Mouse (Mus musculus): ENCODE measurements around the gene Cdk2ap1. TPM values are rescaled to one million over a fixed set of nuclear protein-coding genes. Genes with fewer than 3 reads are reported as not detected.
"Not testable (repeated sequence)": the region's sequence is repeated elsewhere in the genome, so short reads cannot be mapped to it uniquely, and the experiment has no call there.

The Cdk2ap1 gene
- total RNA-seq (2014; rRNA removed) = 104 and 164 TPM in 2 replicates
- 65.0 and 65.2 TPM in 2 replicates for polyA plus RNA-seq (2015; fragmentation: Nextera tagmentation; extraction: Ambion mirVana)

DNA sequence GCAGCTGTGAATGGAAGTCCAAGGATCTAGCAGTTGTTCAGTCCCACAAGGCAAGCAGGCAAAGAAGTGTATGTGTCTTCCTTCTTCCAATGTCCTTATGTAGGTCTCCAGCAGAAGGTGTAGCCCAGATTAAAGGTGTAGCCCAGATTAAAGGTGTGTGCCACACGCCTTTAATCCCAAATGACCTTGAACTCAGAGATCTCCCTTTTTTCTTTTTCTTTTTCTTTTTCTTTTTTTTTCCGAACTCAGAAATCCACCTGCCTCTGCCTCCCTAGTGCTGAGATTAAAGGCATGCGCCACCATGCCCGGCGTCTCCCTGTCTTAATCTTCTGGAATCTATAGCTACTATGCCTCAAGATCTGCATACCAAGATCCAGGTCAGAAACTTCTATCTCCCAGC lies at the start of gene Cdk2ap1:
Cdk2ap1 (minus strand) TSS at position 101 of the 400 bp plus-strand sequence.
- 94% methylated on average over 5 of the region's 5 CpGs for WGBS

DNA sequence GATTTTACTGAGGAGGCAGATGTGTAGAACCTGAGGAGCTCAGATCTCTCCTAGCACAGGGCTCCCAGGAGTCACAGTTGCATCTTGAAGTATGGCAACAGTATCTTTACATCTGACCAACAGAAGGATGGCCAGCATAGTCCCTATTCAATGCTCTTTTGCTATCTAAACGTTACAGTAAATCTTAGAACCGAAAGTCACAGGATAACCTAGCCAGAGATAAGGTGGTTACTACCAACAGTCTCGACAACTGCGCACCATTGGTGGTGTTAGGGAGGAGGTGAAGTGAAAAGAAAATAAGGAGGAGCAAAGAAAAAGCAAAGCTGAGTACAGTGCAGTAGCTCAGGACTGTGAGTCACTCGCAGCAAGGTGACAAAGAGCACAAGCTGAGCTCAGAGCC lies 49.3 kb upstream of the Cdk2ap1 start:
- 94% methylated on average over 5 of the region's 5 CpGs for WGBS
- Histone ChIP-seq H3K4me3 (ENCODE audit: low read depth, low read length) (no peak overlapping the region), H3K27ac (ENCODE audit: low read depth, low read length) (no peak overlapping the region), H3K4me2 (ENCODE audit: low read depth, low read length, poor library complexity, severe bottlenecking) (no peak overlapping the region), H3K9ac (replicated peaks; ENCODE audit: low read length, poor library complexity, severe bottlenecking) (no peak overlapping the region), H3K36me3 (ENCODE audit: insufficient read depth, low read length) (peaks cover 23% of the 10 kb centered on the region), H3K9me3 (ENCODE audit: low read length) (no peaks in the 10 kb centered on the region), H3K4me1 (ENCODE audit: insufficient read depth, low read length) (no peaks in the 10 kb centered on the region), H3K27me3 (ENCODE audit: insufficient read depth, low read length) (no peaks in the 10 kb centered on the region)
- DNase-seq (ENCODE audit: low spot score) = no peak
- TF ChIP-seq CTCF (IDR thresholded peaks at IDR 0.05) = no peak
- ATAC-seq (ENCODE audit: low FRiP score) = no peak

More for the DNA sequence above, at the start of gene Cdk2ap1:
- H3K9ac ChIP-seq (replicated peaks; ENCODE audit: low read length, poor library complexity, severe bottlenecking); H3K36me3 ChIP-seq (ENCODE audit: insufficient read depth, low read length); H3K4me1 ChIP-seq (ENCODE audit: insufficient read depth, low read length); DNase-seq (ENCODE audit: low spot score); H3K4me3 ChIP-seq (ENCODE audit: low read depth, low read length); H3K9me3 ChIP-seq (ENCODE audit: low read length); H3K27me3 ChIP-seq (ENCODE audit: insufficient read depth, low read length); ATAC-seq (ENCODE audit: low FRiP score); H3K27ac ChIP-seq (ENCODE audit: low read depth, low read length); H3K4me2 ChIP-seq (ENCODE audit: low read depth, low read length, poor library complexity, severe bottlenecking): not testable (repeated sequence)

DNA sequence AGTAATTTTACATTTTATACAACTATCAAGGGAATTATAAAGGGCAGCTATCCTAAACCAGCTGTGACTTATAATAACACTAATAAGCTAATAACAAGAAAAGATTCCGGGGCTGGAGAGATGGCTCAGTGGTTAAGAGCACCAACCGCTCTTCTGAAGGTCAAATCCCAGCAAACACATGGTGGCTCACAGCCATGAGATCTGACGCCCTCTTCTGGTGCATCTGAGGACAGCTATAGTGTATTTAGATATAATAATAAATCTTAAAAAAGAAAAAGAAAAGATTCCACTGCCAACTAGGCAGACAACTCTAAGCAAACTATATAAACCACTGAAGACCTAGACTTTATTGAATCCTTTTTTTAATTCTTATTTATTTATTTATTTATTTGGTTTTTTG lies 47.9 kb upstream of the Cdk2ap1 start:
- Histone ChIP-seq H3K4me3 (ENCODE audit: low read depth, low read length) (no peak overlapping the region), H3K27me3 (ENCODE audit: insufficient read depth, low read length) (no peaks in the 10 kb centered on the region), H3K9me3 (ENCODE audit: low read length) (no peaks in the 10 kb centered on the region), H3K4me1 (ENCODE audit: insufficient read depth, low read length) (no peaks in the 10 kb centered on the region), H3K36me3 (ENCODE audit: insufficient read depth, low read length) (peaks cover 33% of the 10 kb centered on the region), H3K4me2 (ENCODE audit: low read depth, low read length, poor library complexity, severe bottlenecking) (no peak overlapping the region), H3K9ac (replicated peaks; ENCODE audit: low read length, poor library complexity, severe bottlenecking) (no peak overlapping the region), H3K27ac (ENCODE audit: low read depth, low read length) (no peak overlapping the region)
- 84% methylated on average over 3 of the region's 3 CpGs for WGBS
- TF ChIP-seq CTCF (IDR thresholded peaks at IDR 0.05) = peak; percentile 28
- no peak for ATAC-seq (ENCODE audit: low FRiP score)
- no peak for DNase-seq (ENCODE audit: low spot score)

DNA sequence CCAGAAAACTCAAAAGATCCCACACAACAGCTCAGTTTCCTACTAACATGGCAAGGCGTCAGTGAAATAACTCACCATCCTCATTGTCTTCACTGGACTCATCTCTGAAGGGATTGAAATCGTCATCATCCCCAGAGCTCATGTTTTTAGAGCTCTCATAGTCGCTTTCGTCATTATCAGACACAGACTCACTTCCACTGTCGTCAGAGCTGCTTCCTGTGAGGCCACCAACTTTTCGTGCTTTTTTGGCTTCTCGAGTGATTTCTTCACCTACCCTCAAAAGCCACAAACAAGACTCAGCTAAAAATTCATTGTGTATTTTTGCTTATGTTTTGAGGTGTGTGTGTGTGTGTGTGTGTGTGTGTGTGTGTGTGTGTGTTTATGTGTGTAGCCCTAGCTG lies 30.8 kb upstream of the Cdk2ap1 start:
- WGBS = 92% methylated on average over 7 of the region's 7 CpGs
- peaks cover 44% of the 10 kb centered on the region for H3K36me3 ChIP-seq (ENCODE audit: insufficient read depth, low read length)
- no peak for TF ChIP-seq CTCF (IDR thresholded peaks at IDR 0.05)

DNA sequence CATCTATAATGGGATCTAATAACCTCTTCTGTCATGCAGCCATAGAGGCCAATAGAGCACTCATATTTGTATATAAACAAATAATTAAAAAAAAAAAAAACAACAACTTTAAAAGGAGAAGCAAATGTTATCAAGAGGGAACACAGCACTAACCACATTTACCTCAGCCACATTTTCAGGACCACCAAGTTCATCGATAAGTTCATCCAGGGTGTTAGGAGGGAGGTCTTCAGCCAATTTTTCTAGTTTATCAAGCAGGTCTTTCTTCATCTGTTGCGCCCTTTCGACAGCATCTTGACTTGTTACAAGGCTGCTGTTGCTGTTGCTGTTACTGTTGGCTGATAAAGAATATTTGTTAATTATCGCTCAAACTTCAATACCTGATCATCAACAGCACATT lies 29.5 kb upstream of the Cdk2ap1 start:
- TF ChIP-seq CTCF (IDR thresholded peaks at IDR 0.05) = no peak
- Histone ChIP-seq H3K27me3 (ENCODE audit: insufficient read depth, low read length) (no peaks in the 10 kb centered on the region), H3K4me1 (ENCODE audit: insufficient read depth, low read length) (no peaks in the 10 kb centered on the region), H3K4me3 (ENCODE audit: low read depth, low read length) (no peak overlapping the region), H3K4me2 (ENCODE audit: low read depth, low read length, poor library complexity, severe bottlenecking) (no peak overlapping the region), H3K9ac (replicated peaks; ENCODE audit: low read length, poor library complexity, severe bottlenecking) (no peak overlapping the region), H3K9me3 (ENCODE audit: low read length) (no peaks in the 10 kb centered on the region), H3K27ac (ENCODE audit: low read depth, low read length) (no peak overlapping the region), H3K36me3 (ENCODE audit: insufficient read depth, low read length) (peaks cover 50% of the 10 kb centered on the region)
- DNase-seq (ENCODE audit: low spot score) (no peak), ATAC-seq (ENCODE audit: low FRiP score) (no peak)
- WGBS = 98% methylated on average over 4 of the region's 4 CpGs

More for the DNA sequence above, 30.8 kb upstream of the Cdk2ap1 start:
- H3K4me2 ChIP-seq (ENCODE audit: low read depth, low read length, poor library complexity, severe bottlenecking) = no peak overlapping the region
- ATAC-seq (ENCODE audit: low FRiP score) = no peak
- no peaks in the 10 kb centered on the region for H3K9me3 ChIP-seq (ENCODE audit: low read length)
- H3K27me3 ChIP-seq (ENCODE audit: insufficient read depth, low read length) = no peaks in the 10 kb centered on the region
- no peak overlapping the region for H3K9ac ChIP-seq (replicated peaks; ENCODE audit: low read length, poor library complexity, severe bottlenecking)
- H3K27ac ChIP-seq (ENCODE audit: low read depth, low read length) = no peak overlapping the region
- no peak overlapping the region for H3K4me3 ChIP-seq (ENCODE audit: low read depth, low read length)
- H3K4me1 ChIP-seq (ENCODE audit: insufficient read depth, low read length) = no peaks in the 10 kb centered on the region
- no peak for DNase-seq (ENCODE audit: low spot score)

DNA sequence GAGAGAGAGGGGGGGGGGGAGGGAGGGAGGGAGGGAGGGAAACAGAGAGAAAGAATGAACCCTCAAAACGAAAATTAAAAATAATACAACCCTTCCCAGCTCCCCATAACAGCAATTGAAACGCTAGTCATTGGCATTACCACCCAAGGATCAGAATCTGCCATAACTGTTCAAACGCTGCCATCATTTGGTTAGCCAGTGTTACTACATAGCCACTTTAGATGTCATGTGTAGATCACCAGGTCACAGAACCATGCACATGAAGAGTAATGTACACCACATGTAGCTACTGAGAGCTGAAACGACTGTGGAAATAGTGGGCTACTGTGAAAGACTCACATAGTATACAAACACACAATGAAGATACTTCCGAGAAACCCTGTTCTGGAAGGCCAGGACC lies 25.1 kb upstream of the Cdk2ap1 start:
- WGBS = 72% methylated on average over 5 of the region's 5 CpGs
- Histone ChIP-seq H3K36me3 (ENCODE audit: insufficient read depth, low read length) (peaks cover 59% of the 10 kb centered on the region), H3K9ac (replicated peaks; ENCODE audit: low read length, poor library complexity, severe bottlenecking) (no peak overlapping the region), H3K27me3 (ENCODE audit: insufficient read depth, low read length) (no peaks in the 10 kb centered on the region), H3K4me2 (ENCODE audit: low read depth, low read length, poor library complexity, severe bottlenecking) (no peak overlapping the region), H3K4me1 (ENCODE audit: insufficient read depth, low read length) (no peaks in the 10 kb centered on the region), H3K27ac (ENCODE audit: low read depth, low read length) (no peak overlapping the region), H3K9me3 (ENCODE audit: low read length) (no peaks in the 10 kb centered on the region), H3K4me3 (ENCODE audit: low read depth, low read length) (no peak overlapping the region)
- DNase-seq (ENCODE audit: low spot score) (peak; percentile 51), ATAC-seq (ENCODE audit: low FRiP score) (no peak)
- TF ChIP-seq CTCF (IDR thresholded peaks at IDR 0.05) = peak; percentile 61
